Mouse (Mus musculus) 3T3-L1 (cell line): ENCODE results near the gene Smg9.

Experiments used
- DNase-seq: peaks from one replicate; pipeline ENCODE4 v3.0.0-alpha.2; 2015; ENCODE audit warnings: low read depth, low spot score

The Smg9 gene

DNA sequence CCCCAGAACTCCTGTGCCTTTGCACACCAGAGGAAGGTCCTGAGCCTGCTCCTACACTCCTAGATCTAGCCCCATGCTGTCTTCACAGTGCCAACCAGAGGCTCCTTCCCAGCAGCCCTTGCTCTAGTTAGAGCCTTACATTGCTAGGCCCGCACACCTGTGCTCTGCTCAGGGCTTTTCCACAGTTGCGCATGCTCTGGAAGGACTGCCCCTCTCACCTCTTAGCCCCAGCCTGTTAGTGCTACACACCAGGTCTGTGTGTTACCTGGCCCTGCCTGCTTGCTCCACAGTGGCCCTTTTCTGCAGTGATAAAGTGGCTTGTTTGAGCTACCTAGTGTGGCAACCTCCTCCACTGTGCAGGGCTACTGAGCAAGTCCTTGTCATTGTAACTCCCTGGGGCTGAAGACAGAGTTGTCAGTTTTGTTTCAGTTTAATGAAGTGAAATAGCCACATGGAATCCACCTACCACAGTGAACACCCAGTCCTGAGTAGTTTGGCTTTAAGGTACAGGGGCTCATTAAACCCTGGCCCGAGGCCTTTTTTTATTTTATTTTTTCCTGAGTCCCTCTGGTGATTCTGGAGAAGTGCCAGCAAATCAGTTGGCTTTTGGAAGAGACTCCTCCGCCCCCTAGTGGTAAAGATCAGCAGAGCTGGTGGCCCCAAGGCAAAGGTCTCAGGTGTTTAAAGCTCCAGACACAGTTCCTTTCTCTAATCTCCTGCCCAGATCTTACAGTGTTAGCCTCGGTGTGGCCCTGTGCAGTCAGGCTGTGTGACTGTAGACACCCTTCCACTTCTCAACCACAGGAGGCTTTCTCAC is 7.3 kb downstream of the Smg9 start:
- peak; percentile 87 for DNase-seq

- no peak for DNase-seq
Measured at GRCm38 (mm10) chr7:24408186-24408585, 8.8 kb downstream of the Smg9 start.

DNA sequence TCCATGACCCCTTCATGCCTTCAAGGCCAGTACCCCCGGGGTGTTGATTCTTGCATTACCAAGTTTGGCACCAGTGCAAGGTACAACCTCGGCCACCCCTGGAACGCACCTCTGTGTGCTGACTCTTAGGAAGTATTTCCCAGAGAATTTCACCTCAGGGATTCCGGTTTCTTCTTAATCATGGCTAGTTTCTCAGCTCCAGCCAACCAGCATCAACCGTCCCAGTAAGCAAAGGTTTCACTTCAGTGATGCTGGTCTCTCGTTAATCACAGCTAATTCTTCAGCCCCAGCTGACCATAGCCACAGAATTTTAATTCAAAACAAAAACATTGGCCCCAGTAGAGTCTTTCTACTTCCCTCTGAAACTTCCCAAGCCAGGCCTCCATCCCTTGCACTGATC is 10.7 kb downstream of the Smg9 start:
- DNase-seq = no peak

DNA sequence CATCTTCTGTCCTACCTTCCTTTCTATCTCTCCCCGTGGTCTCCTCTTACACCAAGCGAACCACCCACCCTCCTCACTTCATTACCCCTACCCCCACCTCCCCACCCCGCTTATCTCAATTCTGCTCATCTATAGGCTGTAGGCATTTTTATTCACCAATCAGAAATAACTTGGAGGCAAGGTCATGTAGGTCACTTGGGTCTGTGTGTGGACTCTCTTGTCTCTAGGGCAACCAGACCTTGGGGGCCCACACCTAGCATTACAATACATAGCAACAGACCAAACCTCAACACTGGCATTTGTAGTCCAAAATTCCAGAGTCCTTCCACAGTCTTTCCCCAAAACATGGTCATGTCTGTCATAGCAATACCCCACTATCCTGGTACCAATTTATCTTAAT is 11.4 kb downstream of the Smg9 start:
- no peak for DNase-seq

- no peak for DNase-seq
Measured at GRCm38 (mm10) chr7:24413630-24414029, 14.2 kb downstream of the Smg9 start.

GRCm38 (mm10) chr7:24415261-24415660 is 15.8 kb downstream of the Smg9 start:
- no peak for DNase-seq

DNA sequence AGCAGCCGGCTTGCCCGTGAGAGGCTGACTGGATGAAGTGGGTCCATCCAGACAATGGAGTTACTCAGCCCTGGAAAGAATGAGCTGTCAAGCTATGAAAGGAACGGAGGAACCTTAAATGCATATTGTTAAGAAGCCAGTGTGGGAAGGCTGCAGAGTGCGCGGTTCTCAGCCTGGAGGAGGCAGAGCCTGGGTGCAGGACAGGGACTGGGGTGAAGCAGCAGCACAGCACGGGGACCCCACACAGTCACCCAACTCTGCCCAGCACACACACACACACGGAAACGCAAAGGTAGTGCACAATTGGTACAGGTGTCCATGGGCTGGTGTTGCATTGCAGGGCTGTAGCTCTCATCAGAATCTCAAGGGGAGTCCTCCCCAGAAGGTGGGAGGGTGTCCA is 20.2 kb downstream of the Smg9 start:
- no peak for DNase-seq

DNA sequence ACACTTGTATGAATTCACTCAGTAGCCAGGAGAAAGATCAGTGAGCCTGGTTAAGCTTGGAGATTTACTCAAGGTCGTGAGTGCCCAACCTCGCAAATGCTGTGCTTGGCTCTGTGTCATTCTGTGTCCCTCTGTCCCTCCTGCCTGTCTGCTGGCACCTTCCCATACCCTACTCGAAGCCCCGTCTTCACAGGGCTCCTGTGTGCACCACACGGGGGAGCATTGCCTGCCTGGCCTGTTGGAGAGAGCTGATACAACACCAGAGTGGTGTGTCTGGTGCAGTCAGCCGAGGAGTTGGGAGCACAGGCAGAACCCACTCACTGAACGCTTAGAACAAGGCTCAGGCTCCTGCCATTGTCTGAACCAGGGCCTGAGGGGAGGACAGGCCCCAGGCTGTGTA is 22.2 kb downstream of the Smg9 start:
- no peak for DNase-seq

- DNase-seq = no peak
Measured at GRCm38 (mm10) chr7:24422251-24422650, 22.8 kb downstream of the Smg9 start.

- DNase-seq = no peak
Measured at GRCm38 (mm10) chr7:24423107-24423763, 23.8 kb downstream of the Smg9 start.

- no peak for DNase-seq
Measured at GRCm38 (mm10) chr7:24423956-24424732, 24.7 kb downstream of the Smg9 start.

GRCm38 (mm10) chr7:24425919-24426318 is 26.5 kb downstream of the Smg9 start:
- no peak for DNase-seq

- no peak for DNase-seq
Measured at GRCm38 (mm10) chr7:24427168-24427567, 27.7 kb downstream of the Smg9 start.

DNA sequence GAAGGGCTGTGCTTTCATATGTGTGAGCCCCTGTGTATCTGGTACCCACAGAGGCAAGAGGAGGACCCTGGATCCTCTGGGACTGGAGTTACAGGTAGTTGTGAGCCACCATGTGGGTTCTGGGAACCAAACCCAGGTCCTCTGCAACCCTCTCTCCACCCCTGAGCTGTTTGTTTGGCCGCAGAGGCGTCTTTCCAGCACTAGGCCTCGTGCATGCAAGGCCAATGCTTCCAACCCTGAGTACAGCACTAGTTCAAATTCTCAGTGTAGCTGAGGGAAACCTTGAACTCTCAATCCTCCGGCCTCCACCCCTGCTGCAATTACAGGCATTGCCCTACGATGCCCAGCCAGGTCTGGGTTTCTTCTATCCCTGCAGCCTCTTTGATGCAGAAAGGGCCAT is 29.3 kb downstream of the Smg9 start:
- DNase-seq = no peak

DNA sequence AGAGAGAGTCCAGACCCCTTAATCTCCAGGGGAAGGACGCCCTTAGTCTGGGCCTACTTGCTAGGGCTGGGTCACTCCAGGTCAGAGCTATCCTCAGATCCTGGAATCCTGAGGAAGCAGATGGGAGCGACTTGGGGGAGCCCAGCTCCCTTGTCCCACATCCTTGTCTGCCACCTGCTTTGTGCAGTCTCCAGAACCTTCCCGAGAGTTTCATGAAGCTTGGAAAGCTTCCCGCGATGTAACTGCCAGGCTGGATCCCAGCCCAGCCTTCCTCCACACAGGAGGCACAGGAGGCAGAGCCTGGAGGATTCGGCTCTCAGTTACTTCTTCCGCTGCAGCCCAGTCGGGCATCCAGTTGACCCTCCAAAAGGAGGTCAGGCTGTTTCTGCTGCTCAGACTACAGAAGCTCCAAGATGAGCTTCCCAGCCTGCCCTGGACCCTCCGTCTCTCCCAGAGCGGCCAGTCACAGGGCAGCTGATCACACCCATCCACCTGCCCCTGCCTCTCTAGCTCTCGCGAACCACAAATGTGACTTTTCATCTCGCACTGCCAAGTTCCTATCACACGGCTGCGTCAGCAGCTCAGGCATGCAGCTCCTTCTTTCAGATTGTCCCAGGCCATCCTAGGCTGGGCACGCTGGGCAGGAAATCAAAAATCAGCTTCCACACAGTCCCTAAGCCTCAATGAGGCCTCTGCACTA is 30.1 kb downstream of the Smg9 start:
- DNase-seq = no peak

- no peak for DNase-seq
Measured at GRCm38 (mm10) chr7:24430551-24431345, 31.3 kb downstream of the Smg9 start.

DNA sequence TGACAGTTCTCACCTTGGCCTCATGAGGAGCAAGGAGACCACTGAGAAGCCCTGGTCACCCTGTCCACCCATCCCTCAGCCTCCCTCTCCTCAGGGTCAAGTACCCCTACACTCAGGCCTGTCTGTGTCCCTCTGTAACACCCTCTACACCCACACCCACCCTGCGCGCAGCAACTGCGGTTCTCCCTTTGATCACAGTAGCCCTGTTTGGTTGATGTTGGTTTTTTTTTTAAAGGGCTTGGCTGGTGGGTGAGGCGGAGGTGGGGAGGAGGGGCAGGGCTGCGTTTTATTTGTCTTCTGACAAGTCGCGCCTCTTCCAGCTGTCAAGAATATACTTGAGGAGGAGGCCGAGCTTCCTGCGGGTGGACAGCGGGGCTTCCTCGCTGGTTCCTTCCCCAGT is 32.3 kb downstream of the Smg9 start:
- no peak for DNase-seq

- DNase-seq = no peak
Measured at GRCm38 (mm10) chr7:24435305-24435704, 35.9 kb downstream of the Smg9 start.

GRCm38 (mm10) chr7:24437981-24438380 is 38.6 kb downstream of the Smg9 start:
- no peak for DNase-seq

GRCm38 (mm10) chr7:24439191-24439590 is 39.8 kb downstream of the Smg9 start:
- DNase-seq = peak; percentile 31

GRCm38 (mm10) chr7:24439891-24440290 is 40.5 kb downstream of the Smg9 start:
- no peak for DNase-seq
